Mouse (Mus musculus): ENCODE data around the gene Ntn3.
A peak's percentile ranks its signal among the peaks of the same experiment; 100 is the strongest.

Gene Ntn3

GRCm38 (mm10) chr17:24211631-24212440 is 2.5 kb upstream of the Ntn3 start:
- peak; percentile 85 for DNase-seq (ENCODE audit: low spot score)

GRCm38 (mm10) chr17:24210591-24210990 is 1.3 kb upstream of the Ntn3 start:
- no peak for DNase-seq (ENCODE audit: low spot score)

- no peak for DNase-seq (ENCODE audit: low spot score)
Measured at GRCm38 (mm10) chr17:24209916-24210240, 547 bp upstream of the Ntn3 start.

GRCm38 (mm10) chr17:24208641-24209042 is 689 bp downstream of the Ntn3 start:
- DNase-seq (ENCODE audit: low spot score), result no peak

GRCm38 (mm10) chr17:24207768-24208640 is 1.3 kb downstream of the Ntn3 start:
- no peak for DNase-seq (ENCODE audit: low spot score)

- DNase-seq (ENCODE audit: low spot score), result peak; percentile 64
Measured at GRCm38 (mm10) chr17:24206451-24207351, 2.6 kb downstream of the Ntn3 start.

- no peak for DNase-seq (ENCODE audit: low spot score)
Measured at GRCm38 (mm10) chr17:24205908-24206361, 3.4 kb downstream of the Ntn3 start.

GRCm38 (mm10) chr17:24205284-24205888 is 3.9 kb downstream of the Ntn3 start, which contains the start of gene Tbc1d24:
Gene Tbc1d24 (minus strand): TSS chr17:24205562.
- peak; percentile 88 for DNase-seq (ENCODE audit: low spot score)

GRCm38 (mm10) chr17:24204846-24205245 is 4.5 kb downstream of the Ntn3 start:
- DNase-seq (ENCODE audit: low spot score), result no peak

GRCm38 (mm10) chr17:24203611-24204534 is 5.5 kb downstream of the Ntn3 start:
- DNase-seq (ENCODE audit: low spot score), result no peak

GRCm38 (mm10) chr17:24203068-24203467 is 6.3 kb downstream of the Ntn3 start:
- no peak for DNase-seq (ENCODE audit: low spot score)

GRCm38 (mm10) chr17:24201092-24201491 is 8.2 kb downstream of the Ntn3 start:
- no peak for DNase-seq (ENCODE audit: low spot score)

- DNase-seq (ENCODE audit: low spot score), result no peak
Measured at GRCm38 (mm10) chr17:24199741-24200140, 9.6 kb downstream of the Ntn3 start.

- peak; percentile 67 for DNase-seq (ENCODE audit: low spot score)
Measured at GRCm38 (mm10) chr17:24199252-24199651, 10.1 kb downstream of the Ntn3 start.

GRCm38 (mm10) chr17:24197032-24197824 is 12.1 kb downstream of the Ntn3 start:
- DNase-seq (ENCODE audit: low spot score), result peak; percentile 24

- no peak for DNase-seq (ENCODE audit: low spot score)
Measured at GRCm38 (mm10) chr17:24195349-24195748, 14.0 kb downstream of the Ntn3 start.

GRCm38 (mm10) chr17:24193769-24194168 is 15.6 kb downstream of the Ntn3 start:
- DNase-seq (ENCODE audit: low spot score), result no peak

- DNase-seq (ENCODE audit: low spot score), result no peak
Measured at GRCm38 (mm10) chr17:24193268-24193667, 16.1 kb downstream of the Ntn3 start.

GRCm38 (mm10) chr17:24192848-24193247 is 16.5 kb downstream of the Ntn3 start:
- no peak for DNase-seq (ENCODE audit: low spot score)

GRCm38 (mm10) chr17:24191481-24191880 is 17.9 kb downstream of the Ntn3 start:
- DNase-seq (ENCODE audit: low spot score), result no peak
